In genomic region chr8:91538109-91538508, GRCm38 (mm10) we compare ENCODE assay signal across 18 mouse cellular contexts.
A peak's percentile ranks its signal among the peaks of the same experiment; 100 is the strongest.
DNase-seq lines count a peak whose midpoint lies in the region; ATAC-seq and TF ChIP-seq lines count a peak whose summit lies in the region.
"Had no signal": no experiment of that assay in that cellular context is flagged by ENCODE, and none has a peak within 500 bp of the region (broad histone marks: within the 10 kb centered on the region; RNA-seq: fewer than 3 reads in every experiment).

No protein-coding gene starts in this region.

- H3K27ac ChIP-seq in lung, embryonic 14.5 days (ENCODE audit: low read depth), result 0 out of 2 replicates have a peak overlapping the region, but pooled peaks have one; percentile 7
- H3K27ac ChIP-seq: embryonic facial prominence, embryonic 13.5 days; gastrocnemius, adult 2 months; hindbrain, embryonic 13.5 days; midbrain, embryonic 10.5 days; stomach, postnatal 0 days had no signal

- H3K4me3 ChIP-seq in lung, embryonic 14.5 days (ENCODE audit: low read depth, low read length), result no peak overlapping the region
- H3K4me3 ChIP-seq: embryonic facial prominence, embryonic 13.5 days; gastrocnemius, adult 2 months; heart, embryonic 12.5 days; hindbrain, embryonic 13.5 days; midbrain, embryonic 10.5 days had no signal

- H3K9ac ChIP-seq in lung, embryonic 14.5 days, result no peak overlapping the region
- H3K9ac ChIP-seq: embryonic facial prominence, embryonic 13.5 days; heart, embryonic 12.5 days; hindbrain, embryonic 13.5 days had no signal

- H3K4me1 ChIP-seq in lung, embryonic 14.5 days (ENCODE audit: insufficient read depth), result peaks cover 7% of the 10 kb centered on the region; the same call in 1 of the 2 replicates

- no peaks in the 10 kb centered on the region for H3K9me3 ChIP-seq in lung, embryonic 14.5 days (ENCODE audit: low read depth, low read length)
- H3K9me3 ChIP-seq: embryonic facial prominence, embryonic 13.5 days; heart, embryonic 12.5 days; midbrain, embryonic 10.5 days had no signal

- no peaks in the 10 kb centered on the region for H3K27me3 ChIP-seq in lung, embryonic 14.5 days (ENCODE audit: insufficient read depth, low read length)
- H3K27me3 ChIP-seq: heart, embryonic 12.5 days had no signal

- H3K4me2 ChIP-seq in lung, embryonic 14.5 days, result no peak overlapping the region
- H3K4me2 ChIP-seq: embryonic facial prominence, embryonic 13.5 days; heart, embryonic 12.5 days; hindbrain, embryonic 13.5 days; liver, embryonic 11.5 days had no signal

- no peak for ATAC-seq in lung, embryonic 14.5 days (ENCODE audit: insufficient read depth)

- WGBS in lung, embryonic 14.5 days, result 76% methylated on average over 9 of the region's 9 CpGs

- peak; percentile 42 for DNase-seq in kidney, adult 11 months
- no peak for DNase-seq in kidney, postnatal 10 days
- DNase-seq in lung, embryonic 14.5 days, result no peak
- DNase-seq in lung, adult 18-20 months, result no peak
- peak; percentile 15 for DNase-seq in c-Kit-positive CD71-positive TER-119-negative erythroid progenitor cells, embryonic 14.5 days (ENCODE audit: low read depth)
- peak; percentile 55 to 73 for DNase-seq in kidney, postnatal 36 days
- no peak for DNase-seq in heart, adult 18-20 months
- DNase-seq: cerebellum, adult 2 months; gastrocnemius, adult 2 months; heart, postnatal 14 days; left cerebral cortex, postnatal 4 days; lung, postnatal 36 days had no signal

- no peaks in the 10 kb centered on the region for H3K36me3 ChIP-seq in lung, embryonic 14.5 days (ENCODE audit: insufficient read depth)
- H3K36me3 ChIP-seq: heart, embryonic 12.5 days; hindbrain, embryonic 13.5 days had no signal

- TF ChIP-seq CTCF in lung, embryonic 14.5 days (IDR thresholded peaks at IDR 0.05; ENCODE audit: low read depth), result no peak

Comparison
In these comparisons a context has a peak if more than half of its experiments do, and no peak if none do; other contexts are left out.
1. DNase-seq: peak in kidney, adult 11 months (single experiment), c-Kit-positive CD71-positive TER-119-negative erythroid progenitor cells, embryonic 14.5 days (single experiment) and kidney, postnatal 36 days (2 of 2); none in kidney, postnatal 10 days (single experiment), lung, embryonic 14.5 days (single experiment), lung, adult 18-20 months (0 of 2) and heart, adult 18-20 months (0 of 2).